Mouse (Mus musculus) heart, postnatal 0 days (tissue): ENCODE measurements around the gene 1700020N01Rik. TPM values are rescaled to one million over a fixed set of nuclear protein-coding genes. Genes with fewer than 3 reads are reported as not detected.

Experiments
- ATAC-seq: fragments of 200-750 bp; cut with Nextera tagmentation; 2 replicates; pipeline ENCODE4 v1.8.0; 2017; ENCODE audit warnings: low read depth, moderate number of reproducible peaks, moderate library complexity; ENCODE audit not compliant: insufficient read depth
- DNase-seq: peaks from one replicate; pipeline ENCODE4 v3.0.0-alpha.2; 2016; ENCODE audit warnings: low spot score
- H3K27ac ChIP-seq: fragments of 300-500 bp; sonication (generic); 2 replicates; pipeline ENCODE4 v1.5.1; 2014; ENCODE audit warnings: low read depth, mild to moderate bottlenecking
- H3K27me3 ChIP-seq: fragments of 300-500 bp; sonication (generic); 2 replicates; pipeline ENCODE4 v1.6.1; 2014; ENCODE audit warnings: low read length, mixed read lengths; ENCODE audit not compliant: control insufficient read depth, insufficient read depth
- H3K36me3 ChIP-seq: fragments of 300-500 bp; sonication (generic); replicated peaks from 2 replicates; pipeline ENCODE4 v1.6.1; 2014; ENCODE audit warnings: low read length, mixed read lengths; ENCODE audit not compliant: control insufficient read depth, insufficient read depth
- H3K4me1 ChIP-seq: fragments of 300-500 bp; sonication (generic); 2 replicates; pipeline ENCODE4 v1.6.1; 2014; ENCODE audit warnings: antibody characterized with exemption; ENCODE audit not compliant: control insufficient read depth, insufficient read depth
- H3K4me2 ChIP-seq: fragments of 300-500 bp; sonication (generic); 2 replicates; pipeline ENCODE4 v1.6.1; 2014; ENCODE audit warnings: low read depth, mild to moderate bottlenecking, low read length, moderate library complexity
- H3K4me3 ChIP-seq: fragments of 300-500 bp; sonication (generic); 2 replicates; pipeline ENCODE4 v1.5.1; 2014; ENCODE audit warnings: low read depth, low read length
- H3K9ac ChIP-seq: fragments of 300-500 bp; sonication (generic); replicated peaks from 2 replicates; pipeline ENCODE4 v1.6.1; 2014; ENCODE audit warnings: low read depth, low read length, mixed read lengths
- H3K9me3 ChIP-seq: fragments of 300-500 bp; sonication (generic); replicated peaks from 2 replicates; pipeline ENCODE4 v1.6.1; 2016; ENCODE audit warnings: low read length; ENCODE audit not compliant: control insufficient read depth
- CTCF ChIP-seq: IDR thresholded peaks from 2 replicates; pipeline ENCODE4 v1.5.1; 2016; ENCODE audit warnings: antibody characterized with exemption, control low read depth, low read depth
- EP300 ChIP-seq: IDR thresholded peaks from 2 replicates; pipeline ENCODE4 v1.6.1; 2016; ENCODE audit warnings: antibody characterized with exemption, low read depth
- WGBS: fragments of 180-500 bp; shearing (Covaris S2); extraction: QIAGEN DNeasy Blood & Tissue Kit; methylation state at CpG from one replicate; pipeline ENCODE4 v1.1.7; 2014; 5-methylcytosine and 5-hydroxymethylcytosine counted together
- polyA plus RNA-seq: library from polyadenylated mRNA; unstranded; fragments of >200 nt; fragmentation: Nextera tagmentation; extraction: Ambion mirVana; gene quantifications from 2 replicates; pipeline ENCODE4 v1.2.1, GENCODE M21; 2015
- total RNA-seq: library from RNA; depleted of rRNA; stranded (reverse); fragments of >200 nt; gene quantifications from 2 replicates; pipeline ENCODE4 v1.2.3, GENCODE M21; 2014; ENCODE audit warnings: low replicate concordance

The 1700020N01Rik gene
- total and polyA plus RNA-seq, 2 experiments from 2014 or later, result not detected

- Histone ChIP-seq H3K27ac (no peak overlapping the region), H3K4me2 (no peak overlapping the region), H3K4me1 (no peaks in the 10 kb centered on the region), H3K4me3 (no peak overlapping the region), H3K36me3 (no peaks in the 10 kb centered on the region), H3K27me3 (no peaks in the 10 kb centered on the region), H3K9ac (no peak overlapping the region), H3K9me3 (no peaks in the 10 kb centered on the region)
- no peak for TF ChIP-seq CTCF
- TF ChIP-seq EP300, result no peak
- WGBS, result 80% methylated on average over 1 of the region's 1 CpGs
- DNase-seq (no peak), ATAC-seq (no peak)
Observed at GRCm38 (mm10) chr10:21581546-21581945, 11.4 kb upstream of the 1700020N01Rik start.

GRCm38 (mm10) chr10:21587041-21587440 lies 5.9 kb upstream of the 1700020N01Rik start:
- 88% methylated on average over 2 of the region's 2 CpGs for WGBS
- Histone ChIP-seq H3K4me1 (no peaks in the 10 kb centered on the region), H3K27ac (no peak overlapping the region), H3K27me3 (no peaks in the 10 kb centered on the region), H3K4me3 (no peak overlapping the region), H3K4me2 (no peak overlapping the region), H3K9me3 (no peaks in the 10 kb centered on the region), H3K36me3 (no peaks in the 10 kb centered on the region), H3K9ac (no peak overlapping the region)
- ATAC-seq (no peak), DNase-seq (no peak)
- TF ChIP-seq EP300, result no peak
- TF ChIP-seq CTCF, result no peak

GRCm38 (mm10) chr10:21588007-21588852 lies 4.7 kb upstream of the 1700020N01Rik start:
- no peaks in the 10 kb centered on the region for H3K27me3 ChIP-seq
- H3K4me1 ChIP-seq, result no peaks in the 10 kb centered on the region
- TF ChIP-seq EP300 (no peak), CTCF (no peak)
- no peak overlapping the region for H3K4me2 ChIP-seq
- DNase-seq (no peak), ATAC-seq (no peak)
- H3K27ac ChIP-seq, result no peak overlapping the region
- no peak overlapping the region for H3K4me3 ChIP-seq
- no peaks in the 10 kb centered on the region for H3K9me3 ChIP-seq
- no peak overlapping the region for H3K9ac ChIP-seq
- H3K36me3 ChIP-seq, result no peaks in the 10 kb centered on the region
- WGBS, result 75% methylated on average over 4 of the region's 4 CpGs

- DNase-seq, result peak; percentile 39
- H3K27ac ChIP-seq, result no peak overlapping the region
- 45% methylated on average over 5 of the region's 5 CpGs for WGBS
- no peak overlapping the region for H3K4me2 ChIP-seq
- H3K4me1 ChIP-seq, result peaks cover 6% of the 10 kb centered on the region
- H3K36me3 ChIP-seq, result no peaks in the 10 kb centered on the region
- no peak overlapping the region for H3K9ac ChIP-seq
- no peak for ATAC-seq
- no peaks in the 10 kb centered on the region for H3K9me3 ChIP-seq
- H3K27me3 ChIP-seq, result no peaks in the 10 kb centered on the region
- TF ChIP-seq CTCF (peak; percentile 92), EP300 (no peak)
- no peak overlapping the region for H3K4me3 ChIP-seq
Observed at GRCm38 (mm10) chr10:21600931-21601330, 8.0 kb downstream of the 1700020N01Rik start.

- Histone ChIP-seq H3K4me2 (no peak overlapping the region), H3K4me1 (peaks cover 12% of the 10 kb centered on the region), H3K9me3 (no peaks in the 10 kb centered on the region), H3K9ac (no peak overlapping the region), H3K4me3 (no peak overlapping the region), H3K36me3 (no peaks in the 10 kb centered on the region), H3K27ac (no peak overlapping the region), H3K27me3 (no peaks in the 10 kb centered on the region)
- DNase-seq (no peak), ATAC-seq (no peak)
- no peak for TF ChIP-seq CTCF
- no peak for TF ChIP-seq EP300
- WGBS, result 92% methylated on average over 8 of the region's 8 CpGs
Observed at GRCm38 (mm10) chr10:21604476-21604875, 11.5 kb downstream of the 1700020N01Rik start.
